Mouse (Mus musculus) induced T-regulatory cell, adult 2 months (primary cell): ENCODE results near the gene BC061237.
"Not testable (repeated sequence)": the region's sequence is repeated elsewhere in the genome, so short reads cannot be mapped to it uniquely, and the experiment has no call there.

ENCODE experiments used
- DNase-seq: peaks from one replicate; pipeline ENCODE4 v3.0.0-alpha.2; 2012; ENCODE audit warnings: low read depth

BC061237 gene

DNA sequence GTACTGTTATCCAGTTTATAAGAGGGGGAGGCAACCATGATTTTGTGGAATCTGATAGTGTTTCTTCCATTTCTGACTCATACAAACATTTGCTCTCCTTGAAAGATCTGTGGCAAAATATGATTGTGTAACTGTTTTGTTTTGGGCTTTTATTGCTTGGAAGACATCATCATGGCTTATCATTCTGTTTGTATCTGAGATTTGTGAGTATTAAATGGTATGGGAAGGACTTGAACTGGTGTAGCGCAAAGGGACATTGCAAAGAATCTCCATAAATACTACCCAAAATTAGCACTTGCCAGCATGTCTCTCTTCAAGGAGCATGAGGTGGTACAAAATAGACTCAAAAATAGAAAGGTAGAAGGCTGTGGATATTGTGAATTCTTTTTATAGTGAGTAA, at the start of gene BC061237:
TSS of gene BC061237 (plus strand) at position 301 of the 400 bp plus-strand sequence.
- not testable (repeated sequence) for DNase-seq

DNA sequence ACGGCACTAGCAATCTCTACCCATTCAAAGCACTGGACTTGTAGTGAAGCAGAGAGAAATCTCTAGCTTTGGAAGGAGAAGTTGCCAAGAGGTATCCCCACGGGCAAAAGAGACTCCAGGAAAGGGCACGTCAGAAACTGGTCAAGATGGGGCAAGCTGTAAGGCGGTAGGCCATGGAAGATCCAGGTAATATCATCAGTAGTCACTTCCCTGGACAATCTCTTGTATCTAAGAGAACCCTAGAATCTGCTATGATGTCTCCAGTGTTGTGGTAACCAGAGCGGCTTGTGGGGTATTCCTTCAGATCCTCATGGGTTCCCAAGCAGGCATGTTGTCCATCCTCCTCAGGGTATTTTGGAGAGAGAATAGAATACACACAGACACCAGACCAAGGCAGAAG, 25.7 kb downstream of the BC061237 start, which contains the start of gene Gm17093:
TSS of gene Gm17093 (plus strand) at position 301 of the 400 bp plus-strand sequence.
- DNase-seq = not testable (repeated sequence)

DNA sequence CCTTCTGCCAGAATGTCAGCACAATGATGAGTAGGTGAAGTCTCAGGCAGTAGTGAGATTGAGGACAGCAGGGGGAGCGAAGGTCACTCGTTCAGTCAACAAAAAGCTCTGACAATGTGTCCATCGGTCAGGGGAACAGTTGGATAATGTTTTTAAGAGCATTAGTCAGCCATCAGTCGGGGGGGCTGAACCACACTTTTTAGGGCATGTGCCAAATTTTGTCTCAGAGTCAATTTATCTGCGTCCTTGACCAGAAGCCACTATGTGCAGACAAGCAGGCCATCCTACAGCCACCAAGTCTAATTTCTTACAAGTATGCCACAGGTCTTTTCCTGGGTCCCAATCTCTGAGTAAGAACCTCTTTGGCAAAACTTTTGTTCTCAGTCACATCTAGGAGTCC, 55.7 kb downstream of the BC061237 start:
- DNase-seq = not testable (repeated sequence)
